ENCODE assay signal across 11 mouse cellular contexts in the genomic region with DNA sequence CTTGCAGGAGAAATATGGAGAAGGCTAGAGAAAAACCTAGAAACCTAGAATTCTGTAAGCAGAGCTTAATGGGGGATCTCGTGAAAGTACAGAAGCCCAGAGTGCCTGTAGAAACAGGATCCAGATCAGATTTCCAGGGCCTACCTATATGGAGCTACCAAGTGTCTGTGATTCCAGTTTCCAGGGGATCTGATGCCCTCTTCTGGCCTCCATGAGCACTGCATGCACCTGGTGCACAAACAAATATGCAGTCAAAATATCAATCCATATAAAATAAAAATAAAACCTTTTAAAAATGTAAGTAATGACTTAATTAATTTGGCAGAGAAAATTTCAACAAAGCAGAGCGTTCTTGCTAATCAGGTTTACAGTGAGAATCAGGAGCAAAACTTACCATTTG. TPM values are rescaled to one million over a fixed set of nuclear protein-coding genes. Genes with fewer than 3 reads are reported as not detected.
DNase-seq lines count a peak whose midpoint lies in the region; ATAC-seq and TF ChIP-seq lines count a peak whose summit lies in the region.
"Had no signal": no experiment of that assay in that cellular context is flagged by ENCODE, and none has a peak within 500 bp of the region (broad histone marks: within the 10 kb centered on the region; RNA-seq: fewer than 3 reads in every experiment).

No protein-coding gene starts in this region.

- no peak overlapping the region for H3K4me3 ChIP-seq in kidney, postnatal 0 days (replicated peaks; ENCODE audit: low read depth, low read length)
- H3K4me3 ChIP-seq in kidney, embryonic 16.5 days (ENCODE audit: low read length) = no peak overlapping the region

- H3K27me3 ChIP-seq in kidney, postnatal 0 days (ENCODE audit: insufficient read depth, low read length) = no peaks in the 10 kb centered on the region
- no peaks in the 10 kb centered on the region for H3K27me3 ChIP-seq in kidney, embryonic 16.5 days (ENCODE audit: insufficient read depth, low read length)

- TF ChIP-seq CTCF in kidney, postnatal 0 days (IDR thresholded peaks at IDR 0.05; ENCODE audit: low read depth) = peak; percentile 80

- peak; percentile 35 for DNase-seq in adrenal gland, postnatal 10 days
- no peak for DNase-seq in adrenal gland, postnatal 36 days
- peak; percentile 57 for DNase-seq in kidney, postnatal 0 days (ENCODE audit: low spot score)
- DNase-seq in 3T3-L1 (ENCODE audit: low read depth, low spot score) = peak; percentile 54
- DNase-seq in embryo, embryonic 11 days = peak; percentile 42
- DNase-seq in frontal cortex, postnatal 25 days (ENCODE audit: low spot score in 2 of 2) = no peak
- DNase-seq in adrenal gland, postnatal 25 days = no peak

- WGBS in kidney, postnatal 0 days = 43% methylated on average over 2 of the region's 2 CpGs
- 37% methylated on average over 2 of the region's 2 CpGs for WGBS in kidney, embryonic 16.5 days

- H3K4me1 ChIP-seq in kidney, postnatal 0 days (replicated peaks; ENCODE audit: insufficient read depth, low read length) = no peaks in the 10 kb centered on the region
- H3K4me1 ChIP-seq in kidney, embryonic 16.5 days (ENCODE audit: insufficient read depth, low read length) = 0 out of 2 replicates have a peak, but pooled peaks cover under 1% of the 10 kb centered on the region

- H3K4me2 ChIP-seq in kidney, postnatal 0 days (ENCODE audit: low read length) = no peak overlapping the region
- no peak overlapping the region for H3K4me2 ChIP-seq in kidney, embryonic 16.5 days (replicated peaks; ENCODE audit: low read depth, low read length)

- no peak overlapping the region for H3K27ac ChIP-seq in kidney, postnatal 0 days
- H3K27ac ChIP-seq in kidney, embryonic 16.5 days (ENCODE audit: low read length) = no peak overlapping the region

- no peaks in the 10 kb centered on the region for H3K9me3 ChIP-seq in kidney, postnatal 0 days (replicated peaks; ENCODE audit: low read length)
- no peaks in the 10 kb centered on the region for H3K9me3 ChIP-seq in kidney, embryonic 16.5 days (ENCODE audit: low read length)

- H3K9ac ChIP-seq in kidney, postnatal 0 days (ENCODE audit: low read depth, low read length) = no peak overlapping the region
- no peak overlapping the region for H3K9ac ChIP-seq in kidney, embryonic 16.5 days (replicated peaks; ENCODE audit: low read length)

- no peaks in the 10 kb centered on the region for H3K36me3 ChIP-seq in kidney, postnatal 0 days (ENCODE audit: insufficient read depth, low read length)
- no peaks in the 10 kb centered on the region for H3K36me3 ChIP-seq in kidney, embryonic 16.5 days (ENCODE audit: insufficient read depth, low read length)

- no peak for ATAC-seq in kidney, postnatal 0 days (replicated peaks; ENCODE audit: low FRiP score, low read depth)
- no peak for ATAC-seq in kidney, embryonic 16.5 days (ENCODE audit: low FRiP score, low TSS enrichment)

RNA-seq across cellular contexts. Expression of a gene that starts 1.9 kb away (rescaled TPM):
- total RNA-seq in adrenal gland, postnatal 10 days (2021) = not detected
- total RNA-seq in adrenal gland, postnatal 36 days (2021) = not detected
- polyA plus RNA-seq in kidney, postnatal 0 days (2015; fragmentation: Nextera tagmentation; extraction: Ambion mirVana) = 0.18 TPM in 1 of 2 replicates, not detected in the other
- polyA plus RNA-seq in kidney, embryonic 16.5 days (2015; fragmentation: Nextera tagmentation; extraction: Ambion mirVana) = not detected in 2 replicates
- not detected in 2 replicates for total RNA-seq in adrenal gland, postnatal 25 days (2021)
- total RNA-seq: layer of hippocampus, adult 18-20 months had no signal
- polyA plus RNA-seq: C2C12; gonadal fat pad, adult 2 months had no signal

RNA-seq across cellular contexts. Expression of a gene that starts 7.7 kb away (rescaled TPM):
- total RNA-seq in adrenal gland, postnatal 10 days (2021) = 10 to 100 TPM; 35.0 to 35.6 TPM
- 10 to 100 TPM; 44.9 to 56.7 TPM for total RNA-seq in adrenal gland, postnatal 36 days (2021)
- polyA plus RNA-seq in kidney, postnatal 0 days (2015; fragmentation: Nextera tagmentation; extraction: Ambion mirVana) = 19.0 and 19.4 TPM in 2 replicates
- 14.5 and 16.9 TPM in 2 replicates for polyA plus RNA-seq in kidney, embryonic 16.5 days (2015; fragmentation: Nextera tagmentation; extraction: Ambion mirVana)
- 49.2 and 61.7 TPM in 2 replicates for total RNA-seq in adrenal gland, postnatal 25 days (2021)

RNA-seq across cellular contexts. Expression of a gene that starts 23.5 kb away (rescaled TPM):
- under 1 TPM; 0.15 to 0.61 TPM for total RNA-seq in adrenal gland, postnatal 10 days (2021)
- total RNA-seq in adrenal gland, postnatal 36 days (2021) = under 1 TPM; 0.16 to 0.30 TPM
- 0.71 and 0.89 TPM in 2 replicates for polyA plus RNA-seq in kidney, postnatal 0 days (2015; fragmentation: Nextera tagmentation; extraction: Ambion mirVana)
- polyA plus RNA-seq in kidney, embryonic 16.5 days (2015; fragmentation: Nextera tagmentation; extraction: Ambion mirVana) = 0.91 and 1.5 TPM in 2 replicates
- total RNA-seq in adrenal gland, postnatal 25 days (2021) = 0.30 TPM in 1 of 2 replicates, not detected in the other
- polyA plus RNA-seq: C2C12 had no signal

RNA-seq across cellular contexts. Expression of a gene that starts 44.2 kb away (rescaled TPM):
- 10 to 100 TPM; 12.0 to 15.2 TPM for total RNA-seq in adrenal gland, postnatal 10 days (2021)
- 10 to 100 TPM; 26.2 to 28.5 TPM for total RNA-seq in adrenal gland, postnatal 36 days (2021)
- polyA plus RNA-seq in kidney, postnatal 0 days (2015; fragmentation: Nextera tagmentation; extraction: Ambion mirVana) = 19.4 and 20.5 TPM in 2 replicates
- 17.8 and 18.4 TPM in 2 replicates for polyA plus RNA-seq in kidney, embryonic 16.5 days (2015; fragmentation: Nextera tagmentation; extraction: Ambion mirVana)
- 23.9 and 31.9 TPM in 2 replicates for total RNA-seq in adrenal gland, postnatal 25 days (2021)

Comparison
In these comparisons a context has a peak if more than half of its experiments do, and no peak if none do; other contexts are left out.
1. DNase-seq: peak in adrenal gland, postnatal 10 days (single experiment), kidney, postnatal 0 days (single experiment), 3T3-L1 (single experiment) and embryo, embryonic 11 days (single experiment); none in adrenal gland, postnatal 36 days (0 of 2), frontal cortex, postnatal 25 days (0 of 2) and adrenal gland, postnatal 25 days (single experiment).